ENCODE assay signal across 8 mouse cellular contexts in the genomic region with DNA sequence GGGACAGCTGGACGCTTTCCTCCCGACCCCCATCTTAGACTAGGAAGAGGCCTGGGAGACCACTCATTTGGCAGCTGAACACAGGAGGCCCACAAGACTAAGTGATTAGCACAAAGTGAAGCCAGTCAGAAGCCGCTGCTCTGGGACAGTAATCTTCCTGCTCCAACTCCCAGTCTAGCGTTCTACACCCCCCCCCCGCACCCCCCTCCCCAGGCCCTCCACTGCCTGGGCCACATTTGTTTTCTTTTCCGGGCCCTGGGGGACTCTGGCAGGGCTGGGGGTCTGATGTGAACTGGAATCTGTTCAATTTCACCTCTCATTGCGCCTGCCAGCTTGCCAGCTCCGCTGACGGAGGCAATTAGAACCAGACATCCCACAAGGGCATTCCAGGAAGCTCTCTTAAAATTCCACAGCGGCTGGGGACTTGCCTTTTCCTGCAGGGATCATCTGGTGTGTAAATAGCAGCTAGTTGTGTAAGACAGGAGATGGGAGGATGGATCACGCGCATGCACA.
A peak's percentile ranks its signal among the peaks of the same experiment; 100 is the strongest.
DNase-seq lines count a peak whose midpoint lies in the region; ATAC-seq lines count a peak whose summit lies in the region.

No protein-coding gene starts in this region.

- peaks cover 44% of the 10 kb centered on the region for H3K4me1 ChIP-seq in forebrain, embryonic 10.5 days
- H3K4me1 ChIP-seq in hindbrain, embryonic 10.5 days (replicated peaks), result peaks cover 41% of the 10 kb centered on the region
- peaks cover 54% of the 10 kb centered on the region for H3K4me1 ChIP-seq in limb, embryonic 10.5 days
- H3K4me1 ChIP-seq in midbrain, embryonic 14.5 days (ENCODE audit: control insufficient read depth, insufficient read depth, low read length), result peaks cover 12% of the 10 kb centered on the region

- no peak overlapping the region for H3K9ac ChIP-seq in midbrain, embryonic 14.5 days (replicated peaks; ENCODE audit: low read length)

- peak; percentile 67 for ATAC-seq in midbrain, embryonic 14.5 days (ENCODE audit: low FRiP score, low TSS enrichment)

- no peaks in the 10 kb centered on the region for H3K36me3 ChIP-seq in forebrain, embryonic 10.5 days (replicated peaks)
- no peaks in the 10 kb centered on the region for H3K36me3 ChIP-seq in hindbrain, embryonic 10.5 days
- H3K36me3 ChIP-seq in limb, embryonic 10.5 days, result no peaks in the 10 kb centered on the region
- H3K36me3 ChIP-seq in midbrain, embryonic 14.5 days (ENCODE audit: control insufficient read depth, insufficient read depth, low read length), result no peaks in the 10 kb centered on the region

- peak overlapping the region; percentile 15; the same call in 1 of the 2 replicates for H3K4me2 ChIP-seq in midbrain, embryonic 14.5 days (ENCODE audit: low read length)

- WGBS in forebrain, embryonic 10.5 days, result 3% methylated on average over 12 of the region's 12 CpGs
- 11% methylated on average over 12 of the region's 12 CpGs for WGBS in hindbrain, embryonic 10.5 days
- WGBS in limb, embryonic 10.5 days, result under 1% methylated on average over 12 of the region's 12 CpGs
- WGBS in midbrain, embryonic 14.5 days, result 5% methylated on average over 11 of the region's 12 CpGs

- H3K27ac ChIP-seq in forebrain, embryonic 10.5 days, result peak overlapping the region; percentile 80
- H3K27ac ChIP-seq in hindbrain, embryonic 10.5 days, result peak overlapping the region; percentile 69
- H3K27ac ChIP-seq in limb, embryonic 10.5 days, result peak overlapping the region; percentile 84
- no peak overlapping the region for H3K27ac ChIP-seq in midbrain, embryonic 14.5 days (replicated peaks; ENCODE audit: low read depth, low read length)

- peak; percentile 20 to 34 for DNase-seq in left cerebral cortex, postnatal 14 days (ENCODE audit: low spot score in 2 of 2)
- no peak for DNase-seq in left cerebral cortex, adult 18-20 months (ENCODE audit: low spot score in 2 of 2)
- peak; percentile 68 for DNase-seq in forebrain, embryonic 10.5 days (ENCODE audit: extremely low spot score, low spot score)
- DNase-seq in hindbrain, embryonic 10.5 days (ENCODE audit: low spot score), result peak; percentile 70
- DNase-seq in limb, embryonic 10.5 days (ENCODE audit: low spot score), result peak; percentile 87
- DNase-seq in midbrain, embryonic 14.5 days, result peak; percentile 69
- DNase-seq in adrenal gland, postnatal 14 days, result no peak
- DNase-seq in cerebellum, adult 18-20 months, result no peak

- H3K9me3 ChIP-seq in forebrain, embryonic 10.5 days, result no peaks in the 10 kb centered on the region
- H3K9me3 ChIP-seq in hindbrain, embryonic 10.5 days, result no peaks in the 10 kb centered on the region
- H3K9me3 ChIP-seq in limb, embryonic 10.5 days (replicated peaks), result no peaks in the 10 kb centered on the region
- H3K9me3 ChIP-seq in midbrain, embryonic 14.5 days (ENCODE audit: control insufficient read depth, low read length), result no peaks in the 10 kb centered on the region

- intact Hi-C loops in left cerebral cortex, postnatal 14 days (cut with DNase I), result loop anchor here (2.0 to 10.0 kb wide), 5 partner anchors 78 to 570 kb away; no protein-coding TSS in a partner anchor

- H3K4me3 ChIP-seq in forebrain, embryonic 10.5 days, result peak overlapping the region; percentile 34; the same call in 1 of the 2 replicates
- 0 out of 2 replicates have a peak overlapping the region, but pooled peaks have one; percentile 10 for H3K4me3 ChIP-seq in hindbrain, embryonic 10.5 days
- peak overlapping the region; percentile 38 for H3K4me3 ChIP-seq in limb, embryonic 10.5 days
- H3K4me3 ChIP-seq in midbrain, embryonic 14.5 days (replicated peaks; ENCODE audit: low read depth, low read length), result no peak overlapping the region

- H3K27me3 ChIP-seq in forebrain, embryonic 10.5 days (ENCODE audit: poor library complexity, severe bottlenecking), result peaks cover 96% of the 10 kb centered on the region
- H3K27me3 ChIP-seq in hindbrain, embryonic 10.5 days (ENCODE audit: insufficient read depth, poor library complexity, severe bottlenecking), result peaks cover 98% of the 10 kb centered on the region
- peaks cover 32% of the 10 kb centered on the region for H3K27me3 ChIP-seq in limb, embryonic 10.5 days (ENCODE audit: low read depth, poor library complexity, severe bottlenecking)
- H3K27me3 ChIP-seq in midbrain, embryonic 14.5 days (ENCODE audit: control insufficient read depth, insufficient read depth, low read length), result peaks cover 61% of the 10 kb centered on the region

Comparison
In these comparisons a context has a peak if more than half of its experiments do, and no peak if none do; other contexts are left out.
1. DNase-seq: peak in left cerebral cortex, postnatal 14 days (2 of 2), forebrain, embryonic 10.5 days (single experiment), hindbrain, embryonic 10.5 days (single experiment), limb, embryonic 10.5 days (single experiment) and midbrain, embryonic 14.5 days (single experiment); none in left cerebral cortex, adult 18-20 months (0 of 2), adrenal gland, postnatal 14 days (single experiment) and cerebellum, adult 18-20 months (0 of 2).